Mouse (Mus musculus): Measurements from ENCODE around the gene Ube2m.
"Not testable (repeated sequence)": the region's sequence is repeated elsewhere in the genome, so short reads cannot be mapped to it uniquely, and the experiment has no call there.

Gene Ube2m

DNA sequence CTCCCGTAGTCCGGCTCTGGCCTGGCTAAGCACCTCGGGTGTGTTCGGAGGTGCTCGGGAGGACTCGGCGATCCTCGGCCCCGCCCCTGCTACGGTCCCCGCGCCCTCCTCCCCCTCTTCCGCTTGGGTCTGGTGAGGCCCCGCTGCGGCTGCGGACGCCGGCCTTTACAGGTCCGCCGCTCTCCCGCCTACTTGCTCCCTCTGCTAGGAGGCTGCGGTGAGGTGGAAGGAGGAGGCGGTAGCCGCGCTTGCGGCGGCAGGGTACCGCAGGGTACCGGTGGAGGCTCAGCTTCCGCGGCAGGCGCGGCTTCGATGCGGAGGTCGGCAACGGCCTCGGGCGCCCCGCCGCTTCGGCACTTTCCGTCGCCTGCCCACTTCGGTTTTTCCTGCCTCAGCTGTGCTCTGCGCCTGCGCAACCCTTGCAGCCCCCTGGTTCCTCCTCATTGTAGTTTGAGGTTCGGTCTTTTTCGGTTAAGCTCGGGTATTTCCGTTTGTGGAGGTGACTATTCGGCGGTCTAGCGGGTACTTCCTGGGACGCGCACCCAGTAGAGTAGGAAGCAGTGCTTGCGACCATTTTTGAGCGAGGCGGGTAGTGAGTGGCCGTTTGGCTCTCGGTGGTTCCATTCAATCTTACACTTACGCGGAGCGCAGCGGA is at the start of gene Ube2m:
Ube2m (minus strand) TSS at position 375 of the 655 bp plus-strand sequence.
- DNase-seq: peak; percentile 99

- DNase-seq: no peak
Observed at GRCm38 (mm10) chr7:13072293-13072692, 34.2 kb upstream of the Ube2m start.

GRCm38 (mm10) chr7:13063399-13063798 is 25.3 kb upstream of the Ube2m start:
- DNase-seq: not testable (repeated sequence)

GRCm38 (mm10) chr7:13059536-13059935 is 21.5 kb upstream of the Ube2m start:
- DNase-seq: no peak

GRCm38 (mm10) chr7:13056913-13057700 is 19.0 kb upstream of the Ube2m start:
- no peak for DNase-seq

- DNase-seq: peak; percentile 97
Observed at GRCm38 (mm10) chr7:13054287-13055010, 16.4 kb upstream of the Ube2m start, which contains the start of gene Mzf1. Gene Mzf1, minus strand, starts transcription at chr7:13054764.

DNA sequence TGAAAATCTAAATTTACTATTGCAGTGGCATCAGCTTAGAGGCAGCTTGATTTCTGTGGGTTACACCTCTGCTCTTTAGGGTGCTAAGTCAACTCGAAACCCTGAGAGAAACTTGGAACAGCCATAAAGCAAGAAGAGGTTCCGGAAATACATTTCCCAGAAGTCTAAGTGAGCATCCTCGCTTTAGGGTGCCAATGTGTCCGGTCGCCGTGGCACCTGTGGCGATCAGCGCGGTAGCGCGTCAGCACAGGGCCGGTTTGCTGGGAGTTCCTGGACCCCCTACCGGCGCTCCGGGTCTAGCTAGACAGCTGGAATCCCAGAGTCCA is 15.8 kb upstream of the Ube2m start:
- DNase-seq: no peak

GRCm38 (mm10) chr7:13053501-13053900 is 15.4 kb upstream of the Ube2m start:
- DNase-seq: no peak

- no peak for DNase-seq
Observed at GRCm38 (mm10) chr7:13053001-13053400, 14.9 kb upstream of the Ube2m start.

DNA sequence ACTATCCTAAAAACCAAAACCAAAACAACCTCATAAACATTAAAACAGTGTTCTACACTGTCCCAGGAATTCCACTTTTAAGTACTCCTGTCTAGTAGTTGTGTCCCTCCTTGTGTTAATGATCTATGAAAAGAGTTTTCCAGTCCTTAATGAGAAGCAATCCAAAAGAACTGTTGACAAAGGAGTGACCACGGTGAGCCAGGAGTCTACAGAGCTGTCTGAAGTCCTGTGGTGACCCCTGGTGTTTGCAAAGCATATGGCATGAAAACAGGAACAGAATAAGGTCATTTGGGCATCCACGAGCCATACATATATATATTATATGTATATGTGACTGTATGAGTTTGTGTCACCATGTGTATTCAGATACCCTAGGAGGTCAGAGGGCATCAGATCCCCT is 8.0 kb upstream of the Ube2m start:
- peak; percentile 89 for DNase-seq

- DNase-seq: no peak
Observed at GRCm38 (mm10) chr7:13044254-13044625, 6.2 kb upstream of the Ube2m start.

GRCm38 (mm10) chr7:13043445-13044253 is 5.6 kb upstream of the Ube2m start:
- DNase-seq: no peak

GRCm38 (mm10) chr7:13043120-13043444 is 5.0 kb upstream of the Ube2m start:
- DNase-seq: no peak

- no peak for DNase-seq
Observed at GRCm38 (mm10) chr7:13042511-13042910, 4.4 kb upstream of the Ube2m start.

GRCm38 (mm10) chr7:13041256-13041655 is 3.2 kb upstream of the Ube2m start:
- DNase-seq: no peak

- no peak for DNase-seq
Observed at GRCm38 (mm10) chr7:13039181-13039580, 1.1 kb upstream of the Ube2m start.

GRCm38 (mm10) chr7:13038621-13039169 is 620 bp upstream of the Ube2m start:
- DNase-seq: peak; percentile 54

- DNase-seq: no peak
Observed at GRCm38 (mm10) chr7:13037366-13037765, 709 bp downstream of the Ube2m start.

- DNase-seq: no peak
Observed at GRCm38 (mm10) chr7:13036806-13037205, 1.3 kb downstream of the Ube2m start.

DNA sequence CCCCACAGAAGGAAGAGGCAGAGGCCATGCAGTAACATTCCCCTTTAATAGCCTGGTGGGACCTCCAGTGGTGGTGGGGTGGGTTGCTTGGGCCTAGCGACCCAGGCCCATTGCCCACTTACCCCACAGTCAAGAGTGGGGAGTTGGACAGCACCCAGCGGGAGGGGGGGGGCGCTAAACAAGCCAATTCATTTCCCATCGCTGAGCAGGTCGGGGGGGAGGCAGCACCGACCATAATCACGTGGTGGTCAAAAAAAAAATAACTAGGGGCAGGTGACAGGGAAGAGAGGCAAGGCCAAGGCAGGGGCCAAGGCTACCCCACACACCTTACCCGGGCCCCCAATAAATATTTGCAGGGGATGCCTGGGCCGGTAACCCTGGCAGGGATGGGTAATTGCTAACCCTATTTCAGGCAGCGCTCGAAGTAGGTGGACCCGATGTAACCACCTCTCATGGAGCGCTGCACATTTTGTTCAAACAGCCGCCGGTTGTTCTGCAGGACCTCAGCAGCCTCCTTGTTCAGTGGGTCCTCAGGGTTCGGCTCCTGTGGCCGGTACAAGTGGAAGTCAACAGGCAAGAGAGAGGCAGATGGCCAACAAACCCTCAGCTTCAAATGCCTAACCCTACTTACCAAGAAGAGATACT is 2.7 kb downstream of the Ube2m start:
- DNase-seq: no peak

- peak; percentile 98 for DNase-seq
Observed at GRCm38 (mm10) chr7:13034148-13034977, 3.7 kb downstream of the Ube2m start, which contains the start of gene Chmp2a. Gene Chmp2a, minus strand, starts transcription at chr7:13034807.
